Mouse (Mus musculus) heart, adult 2 months (tissue): ENCODE measurements around the gene Ttll1.

Experiments
- CTCF ChIP-seq: fragments of 200-600 bp; IDR thresholded peaks from 2 replicates; pipeline ENCODE4 v1.8.1; 2022; ENCODE audit warnings: antibody characterized with exemption, mild to moderate bottlenecking, moderate library complexity
- POLR2A ChIP-seq: fragments of 200-500 bp; IDR thresholded peaks from 2 replicates; pipeline ENCODE4 v1.6.1; 2011; ENCODE audit warnings: mild to moderate bottlenecking, low read depth, low read length, control low read depth; ENCODE audit not compliant: insufficient read depth

DNA sequence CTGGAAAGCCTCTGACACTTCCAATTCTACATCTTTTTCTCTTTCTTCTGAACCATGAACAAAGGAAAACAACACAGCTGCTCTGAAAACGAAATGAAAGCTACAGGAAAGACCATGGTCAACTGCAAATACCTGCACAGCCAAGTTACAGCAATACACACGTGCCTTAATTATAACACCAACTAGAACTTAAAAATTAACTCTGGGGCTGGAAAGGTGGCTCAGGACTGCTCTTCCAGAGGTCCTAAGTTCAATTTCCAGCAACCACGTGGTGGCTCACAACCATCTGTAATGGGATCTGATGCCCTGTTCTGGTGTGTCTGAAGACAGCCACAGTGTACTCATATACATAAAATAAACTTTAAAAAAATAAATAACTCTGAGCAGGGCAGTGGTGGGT, 55.7 kb downstream of the Ttll1 start:
- TF ChIP-seq POLR2A (no peak), CTCF (no peak)
